Mouse (Mus musculus) embryonic fibroblast, embryonic 13.5 days (primary cell): ENCODE measurements around the gene Pyroxd2. TPM values are rescaled to one million over a fixed set of nuclear protein-coding genes. Genes with fewer than 3 reads are reported as not detected.

Source experiments
- H3K27ac ChIP-seq: 2 replicates; pipeline ENCODE4 v1.5.1; 2012; ENCODE audit warnings: low read length, control low read depth, inconsistent platforms; ENCODE audit not compliant: insufficient read depth
- H3K4me1 ChIP-seq: 2 replicates; pipeline ENCODE4 v1.6.1; 2011; ENCODE audit warnings: low read length; ENCODE audit not compliant: control insufficient read depth, insufficient read depth
- H3K4me3 ChIP-seq: 2 replicates; pipeline ENCODE4 v1.5.1; 2011; ENCODE audit warnings: mild to moderate bottlenecking, control low read depth, low read length; ENCODE audit not compliant: insufficient read depth
- CTCF ChIP-seq: IDR thresholded peaks from 2 replicates; pipeline ENCODE4 v1.5.1; 2011; ENCODE audit warnings: mild to moderate bottlenecking, control low read depth, low read length, moderate library complexity, borderline replicate concordance; ENCODE audit not compliant: insufficient read depth
- POLR2A ChIP-seq: IDR thresholded peaks from 2 replicates; pipeline ENCODE4 v1.6.1; 2011; ENCODE audit warnings: low read depth, mild to moderate bottlenecking, control low read depth, low read length, moderate library complexity
- polyA plus RNA-seq: library from polyadenylated mRNA; stranded (reverse); fragments of >200 nt; gene quantifications from 2 replicates; pipeline ENCODE4 v1.2.4, GENCODE M21; 2011; ENCODE audit warnings: low read depth; ENCODE audit not compliant: missing spikeins, insufficient read length

The Pyroxd2 gene
- polyA plus RNA-seq, 1 experiment = 2.7 TPM

- no peak overlapping the region for H3K27ac ChIP-seq
- no peaks in the 10 kb centered on the region for H3K4me1 ChIP-seq
- no peak overlapping the region for H3K4me3 ChIP-seq
- TF ChIP-seq CTCF (no peak), POLR2A (no peak)
Observed at GRCm38 (mm10) chr19:42734982-42735381, 17.6 kb downstream of the Pyroxd2 start.

- H3K4me1 ChIP-seq = no peaks in the 10 kb centered on the region
- H3K27ac ChIP-seq = no peak overlapping the region
- no peak overlapping the region for H3K4me3 ChIP-seq
- no peak for TF ChIP-seq CTCF
- no peak for TF ChIP-seq POLR2A
Observed at GRCm38 (mm10) chr19:42727424-42727823, 25.2 kb downstream of the Pyroxd2 start.

- no peaks in the 10 kb centered on the region for H3K4me1 ChIP-seq
- TF ChIP-seq CTCF (no peak), POLR2A (no peak)
- H3K4me3 ChIP-seq = no peak overlapping the region
- no peak overlapping the region for H3K27ac ChIP-seq
Observed at GRCm38 (mm10) chr19:42726766-42727165, 25.8 kb downstream of the Pyroxd2 start.

- H3K4me3 ChIP-seq = no peak overlapping the region
- TF ChIP-seq CTCF (no peak), POLR2A (no peak)
- H3K27ac ChIP-seq = no peak overlapping the region
- H3K4me1 ChIP-seq = no peaks in the 10 kb centered on the region
Observed at GRCm38 (mm10) chr19:42725973-42726350, 26.6 kb downstream of the Pyroxd2 start.

GRCm38 (mm10) chr19:42725056-42725972 is 27.3 kb downstream of the Pyroxd2 start:
- Histone ChIP-seq H3K4me3 (no peak overlapping the region), H3K27ac (no peak overlapping the region), H3K4me1 (no peaks in the 10 kb centered on the region)
- TF ChIP-seq POLR2A (no peak), CTCF (no peak)

GRCm38 (mm10) chr19:42723302-42723701 is 29.3 kb downstream of the Pyroxd2 start:
- H3K27ac ChIP-seq = no peak overlapping the region
- no peaks in the 10 kb centered on the region for H3K4me1 ChIP-seq
- TF ChIP-seq CTCF (no peak), POLR2A (no peak)
- H3K4me3 ChIP-seq = no peak overlapping the region

GRCm38 (mm10) chr19:42722500-42722899 is 30.1 kb downstream of the Pyroxd2 start:
- Histone ChIP-seq H3K4me1 (0 out of 2 replicates have a peak, but pooled peaks cover 2% of the 10 kb centered on the region), H3K4me3 (no peak overlapping the region), H3K27ac (no peak overlapping the region)
- TF ChIP-seq CTCF (no peak), POLR2A (no peak)

- 0 out of 2 replicates have a peak, but pooled peaks cover 2% of the 10 kb centered on the region for H3K4me1 ChIP-seq
- no peak overlapping the region for H3K27ac ChIP-seq
- H3K4me3 ChIP-seq = no peak overlapping the region
- TF ChIP-seq POLR2A = no peak
- TF ChIP-seq CTCF = no peak
Observed at GRCm38 (mm10) chr19:42718101-42718500, 34.5 kb downstream of the Pyroxd2 start.

GRCm38 (mm10) chr19:42717668-42718067 is 34.9 kb downstream of the Pyroxd2 start:
- no peak overlapping the region for H3K4me3 ChIP-seq
- 0 out of 2 replicates have a peak, but pooled peaks cover 2% of the 10 kb centered on the region for H3K4me1 ChIP-seq
- TF ChIP-seq POLR2A = no peak
- TF ChIP-seq CTCF = no peak
- H3K27ac ChIP-seq = no peak overlapping the region

GRCm38 (mm10) chr19:42716507-42716906 is 36.1 kb downstream of the Pyroxd2 start:
- 0 out of 2 replicates have a peak, but pooled peaks cover 2% of the 10 kb centered on the region for H3K4me1 ChIP-seq
- no peak overlapping the region for H3K4me3 ChIP-seq
- TF ChIP-seq POLR2A = no peak
- TF ChIP-seq CTCF = no peak
- H3K27ac ChIP-seq = no peak overlapping the region
